Mouse (Mus musculus) macrophage (primary cell): ENCODE measurements at regions not wholly inside any gene's neighbourhood (a gene's known extent, or its start where the extent isn't known, plus 50 kb on each side); places are given as distances from the start of the nearest gene placed in this dataset.
"Not testable (repeated sequence)": the region's sequence is repeated elsewhere in the genome, so short reads cannot be mapped to it uniquely, and the experiment has no call there.

Experiments used
- H3K27ac ChIP-seq: fragments of 350-480 bp; formaldehyde crosslinking; 2 replicates; pipeline ENCODE4 v1.9.0; 2021
- H3K36me3 ChIP-seq: fragments of 350-480 bp; formaldehyde crosslinking; 2 replicates; pipeline ENCODE4 v1.9.0; 2021; ENCODE audit errors: inconsistent target
- H3K4me3 ChIP-seq: fragments of 350-480 bp; formaldehyde crosslinking; 2 replicates; pipeline ENCODE4 v1.9.0; 2021; ENCODE audit errors: inconsistent target
- H3K79me2 ChIP-seq: fragments of 350-480 bp; formaldehyde crosslinking; 2 replicates; pipeline ENCODE4 v1.9.0; 2021; ENCODE audit errors: inconsistent target
- WGBS: methylation state at CpG from one replicate; pipeline ENCODE4 v1.1.7; 2026; ENCODE audit warnings: inconsistent platforms; ENCODE audit not compliant: missing documents; 5-methylcytosine and 5-hydroxymethylcytosine counted together

GRCm38 (mm10) chr14:104114986-104115951 lies 271.1 kb upstream of the Ednrb start:
- H3K4me3 ChIP-seq = no peak overlapping the region
- no peaks in the 10 kb centered on the region for H3K36me3 ChIP-seq
- H3K79me2 ChIP-seq = no peaks in the 10 kb centered on the region
- no peak overlapping the region for H3K27ac ChIP-seq
- WGBS = 91% methylated on average over 14 of the region's 14 CpGs

GRCm38 (mm10) chr14:104114182-104114581 lies 270.0 kb upstream of the Ednrb start:
- H3K36me3 ChIP-seq = no peaks in the 10 kb centered on the region
- H3K79me2 ChIP-seq = no peaks in the 10 kb centered on the region
- WGBS = 86% methylated on average over 3 of the region's 3 CpGs

DNA sequence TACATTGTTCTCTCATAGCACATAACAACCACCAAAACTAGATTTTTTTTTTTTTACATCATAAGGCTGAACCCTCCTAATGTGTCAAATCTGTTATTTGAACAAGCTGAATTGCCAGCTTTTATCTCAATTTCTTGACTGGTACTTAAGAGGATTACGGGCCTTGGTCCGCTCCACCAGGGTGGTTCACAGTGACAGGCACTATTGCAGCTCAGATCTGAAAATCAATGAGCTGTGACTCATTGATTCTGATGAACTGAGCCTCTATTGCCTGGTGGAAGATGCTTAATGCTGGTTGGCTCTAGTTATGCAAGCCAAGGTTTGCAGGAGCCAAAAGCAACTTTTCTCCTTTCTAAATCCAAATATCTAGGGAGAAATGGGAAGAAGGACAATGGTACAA lies 269.2 kb upstream of the Ednrb start:
- WGBS = 93% methylated on average over 2 of the region's 2 CpGs
- H3K27ac ChIP-seq = no peak overlapping the region
- no peaks in the 10 kb centered on the region for H3K36me3 ChIP-seq
- H3K4me3 ChIP-seq = no peak overlapping the region
- H3K79me2 ChIP-seq = no peaks in the 10 kb centered on the region

More at GRCm38 (mm10) chr14:104114182-104114581, 270.0 kb upstream of the Ednrb start:
- Histone ChIP-seq H3K27ac (no peak overlapping the region), H3K4me3 (no peak overlapping the region)

- H3K79me2 ChIP-seq = no peaks in the 10 kb centered on the region
- H3K4me3 ChIP-seq = no peak overlapping the region
- no peaks in the 10 kb centered on the region for H3K36me3 ChIP-seq
- WGBS = 92% methylated on average over 2 of the region's 2 CpGs
- H3K27ac ChIP-seq = no peak overlapping the region
These were observed 242.2 kb upstream of the Ednrb start for GRCm38 (mm10) chr14:104086381-104086780.

GRCm38 (mm10) chr14:104064199-104064598 lies 220.0 kb upstream of the Ednrb start:
- H3K4me3 ChIP-seq, H3K27ac ChIP-seq, H3K79me2 ChIP-seq, H3K36me3 ChIP-seq: not testable (repeated sequence)
- 71% methylated on average over 1 of the region's 4 CpGs for WGBS

DNA sequence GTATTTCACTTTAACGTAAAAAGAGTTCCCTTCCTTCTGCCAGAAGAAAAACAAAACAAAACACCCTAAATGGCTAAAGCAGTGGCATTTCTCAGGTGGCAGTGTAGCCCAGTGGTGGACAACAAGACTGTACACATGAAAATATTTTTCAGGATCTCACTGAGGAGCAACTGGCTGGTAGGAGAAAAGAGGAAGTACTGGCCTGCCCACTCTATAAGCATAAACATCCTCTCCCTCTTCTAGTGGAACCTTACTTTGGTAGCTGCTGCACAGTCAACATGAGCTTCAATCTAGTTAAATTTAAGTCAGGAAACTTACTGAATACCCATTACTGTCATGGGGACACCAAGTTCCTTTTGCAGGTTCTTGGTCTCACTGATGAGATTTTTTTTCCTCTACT lies 209.5 kb upstream of the Ednrb start:
- WGBS = 50% methylated on average over 1 of the region's 1 CpGs
- no peak overlapping the region for H3K4me3 ChIP-seq
- no peak overlapping the region for H3K27ac ChIP-seq
- no peaks in the 10 kb centered on the region for H3K79me2 ChIP-seq
- H3K36me3 ChIP-seq = no peaks in the 10 kb centered on the region

DNA sequence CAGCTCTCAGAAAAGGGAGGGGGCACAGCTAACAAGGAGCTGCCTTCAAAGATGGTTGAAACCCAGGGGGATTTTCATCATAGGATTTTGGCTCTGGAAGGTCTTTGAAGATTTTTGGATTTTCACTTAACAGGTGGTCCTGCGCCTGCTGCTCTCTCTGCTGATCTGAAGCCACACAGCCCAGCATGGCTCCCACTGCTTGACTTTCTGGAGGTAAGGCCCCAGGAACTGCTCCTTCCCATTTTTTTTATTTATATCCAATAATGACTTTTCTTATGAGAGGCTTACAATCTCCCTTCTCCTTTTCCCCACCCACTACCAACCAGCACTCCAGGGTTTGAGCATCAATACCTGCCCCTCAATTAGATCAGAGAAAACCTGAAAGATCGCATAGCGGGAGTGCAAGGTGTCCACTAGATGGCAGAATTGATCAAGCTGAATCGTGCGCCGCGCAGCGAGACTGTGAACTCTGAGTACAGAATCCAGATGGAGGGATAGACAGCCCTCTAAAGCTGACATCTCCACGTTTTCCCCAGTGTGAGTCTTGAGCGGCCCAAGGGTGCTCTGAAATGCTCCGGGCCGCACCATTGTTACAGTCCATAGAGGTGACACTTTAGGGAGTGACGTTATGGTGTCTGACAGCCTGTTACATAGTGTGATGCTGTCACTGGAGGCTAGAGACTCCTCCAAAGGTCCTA lies 194.6 kb upstream of the Ednrb start:
- Histone ChIP-seq H3K4me3 (no peak overlapping the region), H3K36me3 (no peaks in the 10 kb centered on the region), H3K79me2 (no peaks in the 10 kb centered on the region), H3K27ac (no peak overlapping the region)
- 18% methylated on average over 13 of the region's 13 CpGs for WGBS

GRCm38 (mm10) chr14:104033606-104034005 lies 189.4 kb upstream of the Ednrb start:
- no peak overlapping the region for H3K4me3 ChIP-seq
- no peaks in the 10 kb centered on the region for H3K79me2 ChIP-seq
- 50% methylated on average over 1 of the region's 1 CpGs for WGBS
- no peaks in the 10 kb centered on the region for H3K36me3 ChIP-seq
- no peak overlapping the region for H3K27ac ChIP-seq

- H3K79me2 ChIP-seq = no peaks in the 10 kb centered on the region
These were observed 186.7 kb upstream of the Ednrb start for GRCm38 (mm10) chr14:104030784-104031470.

GRCm38 (mm10) chr14:104029668-104030530 lies 185.7 kb upstream of the Ednrb start:
- Histone ChIP-seq H3K27ac (no peak overlapping the region), H3K36me3 (no peaks in the 10 kb centered on the region), H3K79me2 (no peaks in the 10 kb centered on the region), H3K4me3 (no peak overlapping the region)
- WGBS = 58% methylated on average over 20 of the region's 20 CpGs

More at GRCm38 (mm10) chr14:104030784-104031470, 186.7 kb upstream of the Ednrb start:
- Histone ChIP-seq H3K36me3 (no peaks in the 10 kb centered on the region), H3K27ac (no peak overlapping the region), H3K4me3 (no peak overlapping the region)
- 82% methylated on average over 11 of the region's 11 CpGs for WGBS

DNA sequence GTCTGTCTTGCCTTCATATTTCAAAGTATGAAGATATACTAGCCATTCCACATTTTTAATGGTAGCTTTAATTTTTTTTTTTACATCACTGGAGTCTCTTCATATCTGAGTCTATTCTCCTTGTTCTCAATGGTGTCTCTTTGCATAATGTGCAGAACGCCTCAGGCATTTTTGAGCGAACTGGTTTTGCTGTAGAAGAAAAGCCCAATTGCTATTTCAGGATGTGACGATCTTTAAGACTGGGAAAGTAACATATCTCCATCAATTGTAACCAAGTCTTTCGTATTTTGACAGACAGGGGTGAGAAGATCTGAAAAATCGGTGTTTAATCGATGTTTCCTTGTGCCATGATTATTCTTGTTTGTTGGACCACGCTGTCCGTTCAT lies 183.7 kb upstream of the Ednrb start:
- no peaks in the 10 kb centered on the region for H3K79me2 ChIP-seq
- no peak overlapping the region for H3K27ac ChIP-seq
- WGBS = 96% methylated on average over 8 of the region's 8 CpGs
- H3K4me3 ChIP-seq = no peak overlapping the region
- H3K36me3 ChIP-seq = no peaks in the 10 kb centered on the region

DNA sequence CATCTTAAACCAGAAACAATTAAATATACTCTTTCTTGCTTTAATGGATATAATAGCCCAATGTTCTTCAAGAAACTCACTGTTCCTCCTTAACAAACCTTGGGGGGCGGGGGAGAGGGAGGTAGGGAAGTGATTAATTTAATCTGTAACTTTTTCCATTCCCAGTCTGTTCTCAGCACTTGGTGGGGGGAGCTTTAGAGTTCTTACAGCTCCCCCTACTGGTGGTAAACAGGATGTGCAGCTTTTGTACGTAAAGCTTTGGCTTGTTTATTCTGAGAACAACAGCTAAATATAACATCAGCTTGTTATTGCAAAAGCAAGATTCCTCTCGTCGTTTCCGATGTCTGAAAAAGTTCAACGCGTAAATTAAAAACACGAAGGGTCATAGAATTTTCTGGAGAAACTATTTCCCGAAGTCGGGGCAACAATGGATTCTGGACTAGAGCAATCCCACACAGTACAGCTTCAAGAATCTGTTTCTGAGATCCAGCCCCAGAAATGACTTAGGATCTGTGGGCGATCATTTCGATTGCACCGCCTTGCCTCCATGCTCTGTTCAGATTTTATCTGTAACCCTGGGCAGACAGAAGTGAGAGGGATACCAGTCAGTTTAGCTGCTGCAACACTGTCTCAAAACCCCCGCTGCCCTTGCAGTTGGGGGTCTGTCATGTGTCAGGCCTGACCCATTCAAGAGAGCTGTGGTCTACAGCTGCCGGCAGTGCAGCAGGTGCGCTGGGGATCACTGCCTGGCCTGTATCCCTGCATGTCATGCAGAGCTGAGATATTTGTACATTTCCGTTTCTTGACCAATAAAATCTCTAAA lies 183.1 kb upstream of the Ednrb start:
- H3K79me2 ChIP-seq = no peaks in the 10 kb centered on the region
- no peaks in the 10 kb centered on the region for H3K36me3 ChIP-seq
- peak overlapping the region; percentile 24; the same call in 1 of the 2 replicates for H3K27ac ChIP-seq
- no peak overlapping the region for H3K4me3 ChIP-seq
- 33% methylated on average over 17 of the region's 17 CpGs for WGBS

- WGBS = 57% methylated on average over 1 of the region's 1 CpGs
- no peaks in the 10 kb centered on the region for H3K79me2 ChIP-seq
- H3K36me3 ChIP-seq = no peaks in the 10 kb centered on the region
- no peak overlapping the region for H3K4me3 ChIP-seq
- no peak overlapping the region for H3K27ac ChIP-seq
These were observed 164.3 kb upstream of the Ednrb start for GRCm38 (mm10) chr14:104008538-104008937.
